ENCODE assay signal across 10 mouse cellular contexts in genomic region chr10:95898471-95899154, GRCm38 (mm10). TPM values are rescaled to one million over a fixed set of nuclear protein-coding genes. Genes with fewer than 3 reads are reported as not detected.
DNase-seq lines count a peak whose midpoint lies in the region; TF ChIP-seq lines count a peak whose summit lies in the region.
"Had no signal": no experiment of that assay in that cellular context is flagged by ENCODE, and none has a peak within 500 bp of the region (broad histone marks: within the 10 kb centered on the region; RNA-seq: fewer than 3 reads in every experiment).

No protein-coding gene starts in this region.

- peaks cover 5% of the 10 kb centered on the region; the same call in 1 of the 2 replicates for H3K4me1 ChIP-seq in testis, adult 2 months (ENCODE audit: control insufficient read depth, insufficient read depth, low read length)
- no peaks in the 10 kb centered on the region for H3K4me1 ChIP-seq in cortical plate, adult 2 months (ENCODE audit: control insufficient read depth, insufficient read depth, low read length)
- H3K4me1 ChIP-seq: embryonic facial prominence, embryonic 12.5 days had no signal

- peak; percentile 57 for DNase-seq in gastrocnemius, adult 18-20 months (ENCODE audit: low spot score)
- DNase-seq in gastrocnemius, postnatal 10 days, result no peak
- DNase-seq in testis, postnatal 10 days (ENCODE audit: low spot score), result no peak
- peak; percentile 46 for DNase-seq in kidney, postnatal 10 days
- peak; percentile 49 for DNase-seq in mesoderm, embryonic 11.5 days (ENCODE audit: low read depth, low spot score)
- DNase-seq in yolk sac, embryonic 10.5 days (ENCODE audit: low spot score), result no peak

- H3K27me3 ChIP-seq in testis, adult 2 months (ENCODE audit: control insufficient read depth, insufficient read depth, low read length), result no peaks in the 10 kb centered on the region
- H3K27me3 ChIP-seq: embryonic facial prominence, embryonic 12.5 days had no signal

- no peaks in the 10 kb centered on the region for H3K36me3 ChIP-seq in testis, adult 2 months (ENCODE audit: control insufficient read depth, insufficient read depth, low read length)
- H3K36me3 ChIP-seq: embryonic facial prominence, embryonic 12.5 days had no signal

- TF ChIP-seq CTCF in testis, adult 2 months (IDR thresholded peaks at IDR 0.05; ENCODE audit: control insufficient read depth, insufficient read depth, insufficient replicate concordance, low read depth, low read length), result peak; percentile 34; the same call in 1 of the 2 replicates
- TF ChIP-seq CTCF in cortical plate, adult 2 months (IDR thresholded peaks at IDR 0.05; ENCODE audit: extremely low read depth, insufficient read depth, low read length), result peak; percentile 84

- H3K4me3 ChIP-seq in testis, adult 2 months (ENCODE audit: control insufficient read depth, low read depth, low read length), result no peak overlapping the region
- H3K4me3 ChIP-seq in cortical plate, adult 2 months (ENCODE audit: insufficient read depth, low read length), result no peak overlapping the region
- H3K4me3 ChIP-seq: embryonic facial prominence, embryonic 12.5 days had no signal

- no peak for TF ChIP-seq POLR2A in testis, adult 2 months (IDR thresholded peaks at IDR 0.05; ENCODE audit: control insufficient read depth, low read depth, low read length)
- no peak for TF ChIP-seq POLR2A in cortical plate, adult 2 months (IDR thresholded peaks at IDR 0.05; ENCODE audit: extremely low read depth, insufficient read depth, low read length)

- H3K27ac ChIP-seq in testis, adult 2 months (ENCODE audit: control insufficient read depth, insufficient read depth, low read depth, low read length), result no peak overlapping the region
- no peak overlapping the region for H3K27ac ChIP-seq in cortical plate, adult 2 months (ENCODE audit: insufficient read depth, low read length)
- H3K27ac ChIP-seq: embryonic facial prominence, embryonic 12.5 days had no signal

RNA-seq across cellular contexts. Expression of gene Eea1, which starts 41.8 kb away (rescaled TPM):
- total RNA-seq in gastrocnemius, adult 18-20 months (2021), result 10 to 100 TPM; 23.6 to 29.5 TPM
- total RNA-seq in gastrocnemius, postnatal 10 days (2021), result 10 to 100 TPM; 22.6 to 24.9 TPM
- polyA plus RNA-seq in testis, adult 2 months (2012; rRNA removed), result 2.3 and 2.6 TPM in 2 replicates
- polyA plus RNA-seq in cortical plate, adult 2 months (2012; rRNA removed), result 14.5 and 15.0 TPM in 2 replicates

RNA-seq across cellular contexts. Expression of gene Gm33543, which starts 55.9 kb away (rescaled TPM):
- 1 to 10 TPM; 1.9 TPM for total RNA-seq in gastrocnemius, adult 18-20 months (2021)
- total RNA-seq in gastrocnemius, postnatal 10 days (2021), result under 1 TPM; 0.18 to 0.49 TPM
- polyA plus RNA-seq in testis, adult 2 months (2012; rRNA removed), result not detected in 2 replicates
- 0.13 and 0.15 TPM in 2 replicates for polyA plus RNA-seq in cortical plate, adult 2 months (2012; rRNA removed)
- polyA plus RNA-seq: embryonic facial prominence, embryonic 12.5 days; lung, embryonic 16.5 days had no signal

Comparison
In these comparisons a context has a peak if more than half of its experiments do, and no peak if none do; other contexts are left out.
1. DNase-seq: peak in gastrocnemius, adult 18-20 months (single experiment), kidney, postnatal 10 days (single experiment) and mesoderm, embryonic 11.5 days (single experiment); none in gastrocnemius, postnatal 10 days (single experiment), testis, postnatal 10 days (single experiment) and yolk sac, embryonic 10.5 days (single experiment).